Mouse (Mus musculus) neural tube, embryonic 11.5 days (tissue): ENCODE measurements at regions not wholly inside any gene's neighbourhood (a gene's known extent, or its start where the extent isn't known, plus 50 kb on each side); places are given as distances from the start of the nearest gene placed in this dataset.

Experiments used
- ATAC-seq: fragments of 200-750 bp; cut with Nextera tagmentation; 2 replicates; pipeline ENCODE4 v1.8.0; 2017; ENCODE audit warnings: moderate number of reproducible peaks, mild to moderate bottlenecking, moderate TSS enrichment, moderate library complexity; ENCODE audit not compliant: insufficient read depth, low FRiP score, low TSS enrichment
- DNase-seq: peaks from one replicate; pipeline ENCODE4 v3.0.0-alpha.2; 2015; ENCODE audit warnings: low spot score
- H3K27ac ChIP-seq: fragments of 300-500 bp; sonication (generic); 2 replicates; pipeline ENCODE4 v1.5.1; 2014; ENCODE audit warnings: low read depth, mild to moderate bottlenecking, low read length
- H3K27me3 ChIP-seq: fragments of 300-500 bp; sonication (generic); 2 replicates; pipeline ENCODE4 v1.6.1; 2014; ENCODE audit warnings: mild to moderate bottlenecking, low read length, mixed read lengths; ENCODE audit not compliant: control insufficient read depth, insufficient read depth
- H3K36me3 ChIP-seq: fragments of 300-500 bp; sonication (generic); 2 replicates; pipeline ENCODE4 v1.6.1; 2014; ENCODE audit warnings: mild to moderate bottlenecking, low read length, moderate library complexity, mixed read lengths; ENCODE audit not compliant: control insufficient read depth, insufficient read depth
- H3K4me1 ChIP-seq: fragments of 300-500 bp; sonication (generic); 2 replicates; pipeline ENCODE4 v1.6.1; 2014; ENCODE audit warnings: low read length, mixed read lengths; ENCODE audit not compliant: control insufficient read depth, insufficient read depth
- H3K4me2 ChIP-seq: fragments of 300-500 bp; sonication (generic); 2 replicates; pipeline ENCODE4 v1.6.1; 2014; ENCODE audit warnings: low read depth, mild to moderate bottlenecking, moderate library complexity
- H3K4me3 ChIP-seq: fragments of 300-500 bp; sonication (generic); 2 replicates; pipeline ENCODE4 v1.5.1; 2014; ENCODE audit warnings: low read depth, low read length
- H3K9ac ChIP-seq: fragments of 300-500 bp; sonication (generic); 2 replicates; pipeline ENCODE4 v1.6.1; 2014; ENCODE audit warnings: mild to moderate bottlenecking, low read length
- H3K9me3 ChIP-seq: fragments of 300-500 bp; sonication (generic); 2 replicates; pipeline ENCODE4 v1.6.1; 2016; ENCODE audit warnings: low read length; ENCODE audit not compliant: control insufficient read depth
- WGBS: fragments of 180-500 bp; shearing (Covaris S2); extraction: QIAGEN DNeasy Blood & Tissue Kit; methylation state at CpG from one replicate; pipeline ENCODE4 v1.1.7; 2014; 5-methylcytosine and 5-hydroxymethylcytosine counted together

GRCm38 (mm10) chr2:128387851-128388471 is 203.0 kb upstream of the Spdye4c start:
- no peaks in the 10 kb centered on the region for H3K36me3 ChIP-seq
- H3K27me3 ChIP-seq: no peaks in the 10 kb centered on the region
- no peak overlapping the region for H3K4me3 ChIP-seq
- H3K4me1 ChIP-seq: no peaks in the 10 kb centered on the region; the same call in 1 of the 2 replicates
- H3K4me2 ChIP-seq: no peak overlapping the region
- ATAC-seq: no peak
- H3K9me3 ChIP-seq: no peaks in the 10 kb centered on the region
- H3K9ac ChIP-seq: no peak overlapping the region
- no peak overlapping the region for H3K27ac ChIP-seq
- no peak for DNase-seq
- WGBS: 86% methylated on average over 8 of the region's 8 CpGs

GRCm38 (mm10) chr2:128388883-128389470 is 202.0 kb upstream of the Spdye4c start:
- Histone ChIP-seq H3K9ac (no peak overlapping the region), H3K4me1 (no peaks in the 10 kb centered on the region; the same call in 1 of the 2 replicates), H3K4me2 (no peak overlapping the region), H3K4me3 (no peak overlapping the region), H3K27me3 (no peaks in the 10 kb centered on the region), H3K36me3 (no peaks in the 10 kb centered on the region), H3K9me3 (no peaks in the 10 kb centered on the region), H3K27ac (no peak overlapping the region)
- ATAC-seq (no peak), DNase-seq (no peak)
- WGBS: 24% methylated on average over 7 of the region's 7 CpGs

- Histone ChIP-seq H3K4me2 (0 out of 2 replicates have a peak overlapping the region, but pooled peaks have one; percentile 9), H3K36me3 (no peaks in the 10 kb centered on the region), H3K9ac (no peak overlapping the region), H3K9me3 (no peaks in the 10 kb centered on the region), H3K27ac (no peak overlapping the region), H3K27me3 (no peaks in the 10 kb centered on the region), H3K4me1 (no peaks in the 10 kb centered on the region; the same call in 1 of the 2 replicates), H3K4me3 (no peak overlapping the region)
- no peak for DNase-seq
- 11% methylated on average over 9 of the region's 9 CpGs for WGBS
- no peak for ATAC-seq
These were observed 198.7 kb upstream of the Spdye4c start for GRCm38 (mm10) chr2:128392344-128392743.

- no peaks in the 10 kb centered on the region for H3K27me3 ChIP-seq
- no peaks in the 10 kb centered on the region for H3K36me3 ChIP-seq
- H3K9me3 ChIP-seq: no peaks in the 10 kb centered on the region
- DNase-seq (no peak), ATAC-seq (no peak)
- H3K4me1 ChIP-seq: no peaks in the 10 kb centered on the region; the same call in 1 of the 2 replicates
- WGBS: 34% methylated on average over 8 of the region's 8 CpGs
- no peak overlapping the region for H3K9ac ChIP-seq
- no peak overlapping the region for H3K27ac ChIP-seq
- no peak overlapping the region for H3K4me3 ChIP-seq
- no peak overlapping the region for H3K4me2 ChIP-seq
These were observed 197.6 kb upstream of the Spdye4c start for GRCm38 (mm10) chr2:128393401-128393800.

GRCm38 (mm10) chr2:128393921-128394320 is 197.1 kb upstream of the Spdye4c start:
- H3K27ac ChIP-seq: no peak overlapping the region
- H3K9me3 ChIP-seq: no peaks in the 10 kb centered on the region
- no peak overlapping the region for H3K9ac ChIP-seq
- no peaks in the 10 kb centered on the region for H3K27me3 ChIP-seq
- H3K4me2 ChIP-seq: no peak overlapping the region
- H3K4me1 ChIP-seq: no peaks in the 10 kb centered on the region; the same call in 1 of the 2 replicates
- ATAC-seq (no peak), DNase-seq (no peak)
- H3K4me3 ChIP-seq: no peak overlapping the region
- WGBS: 65% methylated on average over 5 of the region's 5 CpGs
- no peaks in the 10 kb centered on the region for H3K36me3 ChIP-seq

- Histone ChIP-seq H3K4me3 (no peak overlapping the region), H3K4me1 (no peaks in the 10 kb centered on the region; the same call in 1 of the 2 replicates), H3K27ac (no peak overlapping the region), H3K27me3 (no peaks in the 10 kb centered on the region), H3K9ac (no peak overlapping the region), H3K36me3 (no peaks in the 10 kb centered on the region), H3K9me3 (no peaks in the 10 kb centered on the region), H3K4me2 (no peak overlapping the region)
- 53% methylated on average over 4 of the region's 4 CpGs for WGBS
- DNase-seq: no peak
- ATAC-seq: peak; percentile 45; the same call in 1 of the 2 replicates
These were observed 195.6 kb upstream of the Spdye4c start for GRCm38 (mm10) chr2:128395308-128396007.

- Histone ChIP-seq H3K27ac (no peak overlapping the region), H3K4me3 (no peak overlapping the region), H3K27me3 (no peaks in the 10 kb centered on the region), H3K4me1 (no peaks in the 10 kb centered on the region; the same call in 1 of the 2 replicates), H3K9ac (no peak overlapping the region), H3K36me3 (no peaks in the 10 kb centered on the region), H3K4me2 (no peak overlapping the region), H3K9me3 (no peaks in the 10 kb centered on the region)
- peak; percentile 77 for ATAC-seq
- WGBS: 5% methylated on average over 9 of the region's 9 CpGs
- DNase-seq: peak; percentile 92
These were observed 195.0 kb upstream of the Spdye4c start for GRCm38 (mm10) chr2:128396008-128396346.

GRCm38 (mm10) chr2:128401359-128401758 is 189.7 kb upstream of the Spdye4c start:
- Histone ChIP-seq H3K27me3 (no peaks in the 10 kb centered on the region), H3K4me1 (0 out of 2 replicates have a peak, but pooled peaks cover 6% of the 10 kb centered on the region), H3K4me3 (no peak overlapping the region), H3K27ac (no peak overlapping the region), H3K36me3 (no peaks in the 10 kb centered on the region), H3K9me3 (no peaks in the 10 kb centered on the region), H3K9ac (no peak overlapping the region), H3K4me2 (no peak overlapping the region)
- DNase-seq (no peak), ATAC-seq (no peak)
- WGBS: 63% methylated on average over 8 of the region's 8 CpGs
